Mouse (Mus musculus) embryonic facial prominence, embryonic 11.5 days (tissue): ENCODE data around the gene Gm11559. TPM values are rescaled to one million over a fixed set of nuclear protein-coding genes. Genes with fewer than 3 reads are reported as not detected.
"Not testable (repeated sequence)": the region's sequence is repeated elsewhere in the genome, so short reads cannot be mapped to it uniquely, and the experiment has no call there.

Source experiments
- ATAC-seq: fragments of 200-750 bp; cut with Nextera tagmentation; replicated peaks from 2 replicates; pipeline ENCODE4 v1.8.0; 2017; ENCODE audit warnings: low read depth; ENCODE audit not compliant: insufficient number of reproducible peaks, low FRiP score, low TSS enrichment
- DNase-seq: peaks from one replicate; pipeline ENCODE4 v3.0.0-alpha.2; 2015; ENCODE audit warnings: low spot score
- H3K27ac ChIP-seq: fragments of 300-500 bp; sonication (generic); replicated peaks from 2 replicates; pipeline ENCODE4 v1.5.1; 2014; ENCODE audit warnings: mild to moderate bottlenecking, low read depth, low read length, control low read depth
- H3K27me3 ChIP-seq: fragments of 300-500 bp; sonication (generic); 2 replicates; pipeline ENCODE4 v1.6.1; 2014; ENCODE audit warnings: mild to moderate bottlenecking, low read length, moderate library complexity, mixed read lengths; ENCODE audit not compliant: control insufficient read depth, insufficient read depth
- H3K36me3 ChIP-seq: fragments of 300-500 bp; sonication (generic); replicated peaks from 2 replicates; pipeline ENCODE4 v1.6.1; 2014; ENCODE audit warnings: low read depth, mild to moderate bottlenecking, low read length, moderate library complexity, mixed read lengths; ENCODE audit not compliant: control insufficient read depth, insufficient read depth
- H3K4me1 ChIP-seq: fragments of 300-500 bp; sonication (generic); 2 replicates; pipeline ENCODE4 v1.6.1; 2014; ENCODE audit warnings: low read length, mixed read lengths; ENCODE audit not compliant: control insufficient read depth, insufficient read depth
- H3K4me2 ChIP-seq: fragments of 300-500 bp; sonication (generic); 2 replicates; pipeline ENCODE4 v1.6.1; 2014; ENCODE audit warnings: low read depth, mild to moderate bottlenecking, control low read depth, low read length, moderate library complexity
- H3K4me3 ChIP-seq: fragments of 300-500 bp; sonication (generic); 2 replicates; pipeline ENCODE4 v1.5.1; 2014; ENCODE audit warnings: low read depth, low read length, control low read depth
- H3K9ac ChIP-seq: fragments of 300-500 bp; sonication (generic); replicated peaks from 2 replicates; pipeline ENCODE4 v1.6.1; 2014; ENCODE audit warnings: mild to moderate bottlenecking, control low read depth, low read length
- H3K9me3 ChIP-seq: fragments of 300-500 bp; sonication (generic); replicated peaks from 2 replicates; pipeline ENCODE4 v1.6.1; 2016; ENCODE audit warnings: mild to moderate bottlenecking, low read length, inconsistent platforms, mixed read lengths; ENCODE audit not compliant: control insufficient read depth
- WGBS: fragments of 180-500 bp; shearing (Covaris S2); extraction: QIAGEN DNeasy Blood & Tissue Kit; methylation state at CpG from one replicate; pipeline ENCODE4 v1.1.7; 2014; 5-methylcytosine and 5-hydroxymethylcytosine counted together
- polyA plus RNA-seq: library from polyadenylated mRNA; unstranded; fragments of >200 nt; fragmentation: Nextera tagmentation; extraction: Ambion mirVana; gene quantifications from 2 replicates; pipeline ENCODE4 v1.2.1, GENCODE M21; 2014

The Gm11559 gene
- not detected in 2 replicates for polyA plus RNA-seq

- H3K4me2 ChIP-seq, H3K4me3 ChIP-seq, ATAC-seq, H3K9ac ChIP-seq, DNase-seq, H3K4me1 ChIP-seq, H3K27ac ChIP-seq, H3K27me3 ChIP-seq, H3K9me3 ChIP-seq, H3K36me3 ChIP-seq: not testable (repeated sequence)
- 66% methylated on average over 1 of the region's 1 CpGs for WGBS
These were observed at the start of gene Gm11559 for GRCm38 (mm10) chr11:99864176-99864575. TSS of gene Gm11559 (plus strand) at chr11:99864476.

- not testable (repeated sequence) for DNase-seq
These were observed 48.7 kb upstream of the Gm11559 start, which contains the start of gene Gm11564 for GRCm38 (mm10) chr11:99815566-99815965. TSS of gene Gm11564 (minus strand) at chr11:99815666.

GRCm38 (mm10) chr11:99837966-99838365 is 26.3 kb upstream of the Gm11559 start, which contains the start of gene 2300003K06Rik:
TSS of gene 2300003K06Rik (minus strand) at chr11:99838066.
- no peak within 1 kb of the TSS for H3K4me3 ChIP-seq
- WGBS, result 73% methylated on average over 1 of the region's 1 CpGs
- ATAC-seq, result no peak
- no peaks in the 10 kb centered on the region for H3K36me3 ChIP-seq
- no peaks in the 10 kb centered on the region for H3K4me1 ChIP-seq
- no peaks in the 10 kb centered on the region for H3K9me3 ChIP-seq
- H3K27me3 ChIP-seq, result no peaks in the 10 kb centered on the region
- no peak within 1 kb of the TSS for H3K9ac ChIP-seq
- DNase-seq, result no peak
- no peak within 1 kb of the TSS for H3K27ac ChIP-seq
- H3K4me2 ChIP-seq, result no peak within 1 kb of the TSS

More at GRCm38 (mm10) chr11:99815566-99815965, 48.7 kb upstream of the Gm11559 start, which contains the start of gene Gm11564:
- not testable (repeated sequence) for H3K4me3 ChIP-seq, H3K27ac ChIP-seq, ATAC-seq, H3K36me3 ChIP-seq, H3K27me3 ChIP-seq, H3K9ac ChIP-seq, H3K4me1 ChIP-seq, H3K4me2 ChIP-seq, H3K9me3 ChIP-seq
- 82% methylated on average over 2 of the region's 2 CpGs for WGBS

- 86% methylated on average over 1 of the region's 1 CpGs for WGBS
- H3K4me2 ChIP-seq, result no peak overlapping the region
- H3K27ac ChIP-seq, result no peak overlapping the region
- no peak overlapping the region for H3K4me3 ChIP-seq
- no peaks in the 10 kb centered on the region for H3K9me3 ChIP-seq
- H3K36me3 ChIP-seq, result no peaks in the 10 kb centered on the region
- H3K4me1 ChIP-seq, result no peaks in the 10 kb centered on the region
- ATAC-seq (no peak), DNase-seq (no peak)
- H3K9ac ChIP-seq, result no peak overlapping the region
- no peaks in the 10 kb centered on the region for H3K27me3 ChIP-seq
These were observed 22.1 kb upstream of the Gm11559 start for GRCm38 (mm10) chr11:99842185-99842584.

DNA sequence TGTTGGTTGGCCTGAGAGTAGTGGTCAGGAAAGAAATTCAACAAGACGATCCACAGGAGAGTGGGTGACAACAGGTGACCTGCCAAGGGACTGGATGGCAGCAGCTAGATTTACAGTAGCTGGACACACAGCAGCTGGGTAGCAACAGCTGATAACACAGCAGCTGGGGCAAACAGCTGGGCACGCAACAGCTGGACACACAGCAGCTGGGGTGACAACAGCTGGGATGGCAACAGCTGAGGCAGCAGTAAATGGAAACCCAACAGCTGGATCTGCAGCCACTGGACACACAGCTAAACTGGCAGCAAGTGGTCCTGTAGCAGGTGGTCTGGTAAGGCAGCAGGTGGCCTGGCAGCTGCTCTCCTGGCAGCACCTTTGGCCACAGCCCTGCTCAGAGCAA is 17.5 kb upstream of the Gm11559 start:
- H3K4me3 ChIP-seq, result no peak overlapping the region
- no peaks in the 10 kb centered on the region for H3K4me1 ChIP-seq
- H3K9me3 ChIP-seq, result no peaks in the 10 kb centered on the region
- H3K4me2 ChIP-seq, result no peak overlapping the region
- no peaks in the 10 kb centered on the region for H3K36me3 ChIP-seq
- DNase-seq (no peak), ATAC-seq (no peak)
- H3K9ac ChIP-seq, result no peak overlapping the region
- WGBS, result 94% methylated on average over 2 of the region's 2 CpGs
- no peak overlapping the region for H3K27ac ChIP-seq
- no peaks in the 10 kb centered on the region for H3K27me3 ChIP-seq

GRCm38 (mm10) chr11:99851508-99851907 is 12.8 kb upstream of the Gm11559 start, which contains the start of gene Krtap4-16:
TSS of gene Krtap4-16 (minus strand) at chr11:99851608.
- Histone ChIP-seq H3K4me3 (no peak within 1 kb of the TSS), H3K27ac (no peak within 1 kb of the TSS), H3K4me1 (no peaks in the 10 kb centered on the region), H3K9ac (no peak within 1 kb of the TSS), H3K4me2 (no peak within 1 kb of the TSS), H3K36me3 (no peaks in the 10 kb centered on the region), H3K27me3 (no peaks in the 10 kb centered on the region), H3K9me3 (no peaks in the 10 kb centered on the region)
- no peak for DNase-seq
- ATAC-seq, result no peak

DNA sequence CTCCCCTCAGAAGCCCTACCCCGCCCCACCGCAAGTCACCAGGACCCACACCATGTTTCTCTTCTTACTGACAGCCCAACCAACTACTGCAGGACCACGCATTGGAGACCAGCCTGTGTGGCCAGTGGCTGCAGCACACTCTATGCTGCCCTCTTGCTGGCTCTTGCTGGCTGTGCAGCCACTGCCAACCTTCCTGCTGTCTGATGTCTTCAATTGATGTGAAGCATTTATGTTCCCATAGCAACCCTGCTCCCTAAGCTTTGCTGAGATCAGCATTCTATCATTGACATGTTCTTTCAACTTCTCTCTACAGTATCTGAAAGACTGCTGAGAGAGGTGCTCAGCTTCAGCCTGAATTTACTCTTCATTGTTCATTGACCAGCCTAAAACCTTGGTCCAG is 10.2 kb upstream of the Gm11559 start:
- peak; percentile 15 for DNase-seq
- Histone ChIP-seq H3K27me3 (no peaks in the 10 kb centered on the region), H3K9ac (no peak overlapping the region), H3K27ac (no peak overlapping the region), H3K4me1 (no peaks in the 10 kb centered on the region), H3K36me3 (no peaks in the 10 kb centered on the region), H3K4me3 (no peak overlapping the region), H3K4me2 (no peak overlapping the region), H3K9me3 (no peaks in the 10 kb centered on the region)
- no peak for ATAC-seq
- WGBS, result 62% methylated on average over 3 of the region's 3 CpGs

GRCm38 (mm10) chr11:99857617-99858016 is 6.7 kb upstream of the Gm11559 start, which contains the start of gene Gm11568:
TSS of gene Gm11568 (plus strand) at chr11:99857917.
- 80% methylated on average over 2 of the region's 2 CpGs for WGBS

More at GRCm38 (mm10) chr11:99857617-99858016, 6.7 kb upstream of the Gm11559 start, which contains the start of gene Gm11568:
- no peak within 1 kb of the TSS for H3K9ac ChIP-seq
- no peaks in the 10 kb centered on the region for H3K36me3 ChIP-seq
- H3K27ac ChIP-seq, result no peak within 1 kb of the TSS
- no peak for DNase-seq
- H3K27me3 ChIP-seq, result no peaks in the 10 kb centered on the region
- H3K4me1 ChIP-seq, result no peaks in the 10 kb centered on the region
- H3K4me3 ChIP-seq, result no peak within 1 kb of the TSS
- H3K9me3 ChIP-seq, result no peaks in the 10 kb centered on the region
- no peak within 1 kb of the TSS for H3K4me2 ChIP-seq
- ATAC-seq, result no peak
